Mouse (Mus musculus): ENCODE results near the gene Slc38a10. TPM values are rescaled to one million over a fixed set of nuclear protein-coding genes. Genes with fewer than 3 reads are reported as not detected.

Gene Slc38a10
- polyA plus RNA-seq, 1 experiment from 2014 or later = 100 TPM

DNA sequence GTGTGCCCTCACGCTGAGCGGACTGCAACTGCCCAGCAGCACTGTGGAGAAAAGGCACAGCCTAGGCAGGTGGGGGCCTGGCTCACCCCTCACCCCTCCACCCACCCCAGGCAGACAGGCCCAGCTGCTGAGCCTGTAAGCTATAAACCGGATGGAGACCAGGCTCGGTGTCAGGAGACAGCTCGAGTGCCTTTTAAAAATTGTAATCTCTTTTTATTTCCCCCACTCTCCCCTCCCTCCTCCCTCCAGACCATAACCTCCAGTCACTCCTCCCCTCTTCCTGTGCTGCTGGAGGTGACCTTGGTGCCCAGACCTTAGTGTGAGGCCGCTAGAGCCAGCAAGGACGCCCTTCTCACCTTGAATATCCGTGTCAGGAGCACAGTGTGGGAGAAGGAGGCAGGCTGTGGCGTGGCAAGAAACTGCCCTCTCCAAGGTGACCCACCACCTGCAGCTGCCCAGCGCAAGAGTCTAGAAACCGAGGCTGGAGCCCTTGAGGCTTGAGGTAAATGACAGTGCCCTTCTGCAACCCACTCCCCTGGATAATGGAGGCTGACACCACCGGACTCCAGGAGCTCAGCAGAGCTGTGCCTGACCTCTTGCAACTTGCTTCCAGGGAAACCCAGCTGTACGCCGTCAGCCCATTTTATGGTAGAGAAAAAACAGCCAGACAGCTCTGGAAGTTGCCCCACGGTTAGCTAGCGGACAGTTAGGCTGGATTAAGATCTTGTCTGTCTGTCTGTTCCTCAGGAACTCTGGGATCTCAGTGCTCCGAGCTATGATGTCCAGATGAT, 13.5 kb upstream of the Slc38a10 start:
- ATAC-seq (ENCODE audit: low read depth) = peak; percentile 29
- Histone ChIP-seq H3K9ac (ENCODE audit: low read length) (peak overlapping the region; percentile 36), H3K4me2 (ENCODE audit: low read depth, low read length) (no peak overlapping the region), H3K27ac (ENCODE audit: low read length) (peak overlapping the region; percentile 47; the same call in 1 of the 2 replicates), H3K36me3 (ENCODE audit: control insufficient read depth, insufficient read depth, low read length) (no peaks in the 10 kb centered on the region), H3K9me3 (ENCODE audit: control insufficient read depth, low read length) (no peaks in the 10 kb centered on the region), H3K4me3 (ENCODE audit: low read length) (no peak overlapping the region), H3K27me3 (ENCODE audit: control insufficient read depth, insufficient read depth, low read depth, low read length) (no peaks in the 10 kb centered on the region), H3K4me1 (replicated peaks; ENCODE audit: control insufficient read depth, insufficient read depth, low read length) (peaks cover 11% of the 10 kb centered on the region)
- WGBS = 34% methylated on average over 17 of the region's 17 CpGs

DNA sequence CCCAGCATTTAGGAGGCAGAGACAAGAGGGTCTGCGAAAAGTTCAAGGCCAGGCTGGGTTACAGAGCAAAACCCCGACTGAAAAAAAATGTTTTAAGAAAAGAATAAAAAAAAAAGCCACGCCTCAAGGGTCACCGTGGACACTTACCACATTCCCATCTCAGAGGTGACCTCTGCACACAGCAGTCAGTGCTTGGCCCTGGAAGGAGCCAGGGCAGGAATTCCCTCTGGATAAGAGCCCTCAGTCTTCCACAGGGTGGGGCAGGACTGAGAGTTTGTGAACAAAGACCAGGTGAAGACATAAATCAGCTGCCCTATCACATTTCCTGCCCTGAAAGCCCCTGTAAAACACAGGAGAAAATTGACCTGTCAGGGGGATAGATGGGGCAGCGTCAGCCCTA, 12.9 kb upstream of the Slc38a10 start:
- WGBS = 35% methylated on average over 5 of the region's 5 CpGs
- peak overlapping the region; percentile 36 for H3K9ac ChIP-seq (ENCODE audit: low read length)
- no peak overlapping the region for H3K4me3 ChIP-seq (ENCODE audit: low read length)
- no peak overlapping the region for H3K4me2 ChIP-seq (ENCODE audit: low read depth, low read length)
- H3K27me3 ChIP-seq (ENCODE audit: control insufficient read depth, insufficient read depth, low read depth, low read length) = no peaks in the 10 kb centered on the region
- no peaks in the 10 kb centered on the region for H3K9me3 ChIP-seq (ENCODE audit: control insufficient read depth, low read length)
- H3K36me3 ChIP-seq (ENCODE audit: control insufficient read depth, insufficient read depth, low read length) = no peaks in the 10 kb centered on the region
- ATAC-seq (ENCODE audit: low read depth) = peak; percentile 59
- peaks cover 6% of the 10 kb centered on the region for H3K4me1 ChIP-seq (replicated peaks; ENCODE audit: control insufficient read depth, insufficient read depth, low read length)
- peak overlapping the region; percentile 47; the same call in 1 of the 2 replicates for H3K27ac ChIP-seq (ENCODE audit: low read length)

DNA sequence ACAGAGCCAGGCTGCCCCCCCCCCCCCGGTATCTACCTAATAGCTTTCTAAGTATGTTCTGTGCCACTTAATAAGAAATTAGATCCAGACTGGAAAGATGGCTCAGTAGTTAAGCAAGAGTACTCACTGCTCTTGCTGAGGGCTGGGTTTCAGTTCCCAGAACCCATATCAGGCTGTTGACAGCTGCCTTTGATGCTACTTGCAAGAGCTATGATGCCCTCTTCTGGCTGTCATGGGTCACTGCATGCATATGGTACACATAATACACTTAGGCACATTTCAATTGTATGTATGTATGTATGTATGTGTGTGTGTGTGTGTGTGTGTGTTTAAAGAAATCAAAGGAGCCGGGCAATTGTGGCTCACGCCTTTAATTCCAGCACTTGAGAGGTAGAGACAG, 12.1 kb upstream of the Slc38a10 start:
- Histone ChIP-seq H3K27me3 (ENCODE audit: control insufficient read depth, insufficient read depth, low read depth, low read length) (no peaks in the 10 kb centered on the region), H3K4me2 (ENCODE audit: low read depth, low read length) (no peak overlapping the region), H3K9ac (ENCODE audit: low read length) (no peak overlapping the region), H3K4me3 (ENCODE audit: low read length) (no peak overlapping the region), H3K9me3 (ENCODE audit: control insufficient read depth, low read length) (no peaks in the 10 kb centered on the region), H3K4me1 (replicated peaks; ENCODE audit: control insufficient read depth, insufficient read depth, low read length) (peaks cover 3% of the 10 kb centered on the region), H3K27ac (ENCODE audit: low read length) (no peak overlapping the region), H3K36me3 (ENCODE audit: control insufficient read depth, insufficient read depth, low read length) (no peaks in the 10 kb centered on the region)
- no peak for ATAC-seq (ENCODE audit: low read depth)
- WGBS = 90% methylated on average over 3 of the region's 3 CpGs

DNA sequence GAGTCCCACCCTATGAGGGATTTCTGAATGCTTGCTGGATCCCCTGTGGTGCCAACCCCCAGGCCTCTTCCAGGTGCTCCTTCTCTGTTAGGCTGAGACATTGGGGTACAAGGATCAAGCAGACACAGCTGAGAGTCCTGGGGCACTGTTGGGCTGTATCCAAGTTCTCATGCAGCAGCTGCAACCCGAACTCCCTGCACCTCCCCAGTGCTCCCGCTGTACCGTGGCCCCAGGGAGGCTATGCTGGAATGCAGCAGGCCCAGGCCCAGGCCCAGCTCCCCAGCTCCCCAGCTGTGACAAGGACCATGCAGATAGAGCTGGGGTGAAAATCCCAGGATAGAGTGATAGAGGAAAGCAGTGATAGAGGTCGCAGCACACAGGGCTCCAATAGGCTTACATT, 10.1 kb upstream of the Slc38a10 start:
- no peak for ATAC-seq (ENCODE audit: low read depth)
- H3K4me1 ChIP-seq (replicated peaks; ENCODE audit: control insufficient read depth, insufficient read depth, low read length) = peaks cover 3% of the 10 kb centered on the region
- no peaks in the 10 kb centered on the region for H3K27me3 ChIP-seq (ENCODE audit: control insufficient read depth, insufficient read depth, low read depth, low read length)
- H3K36me3 ChIP-seq (ENCODE audit: control insufficient read depth, insufficient read depth, low read length) = no peaks in the 10 kb centered on the region
- no peak overlapping the region for H3K27ac ChIP-seq (ENCODE audit: low read length)
- WGBS = 55% methylated on average over 4 of the region's 4 CpGs
- H3K9me3 ChIP-seq (ENCODE audit: control insufficient read depth, low read length) = no peaks in the 10 kb centered on the region
- no peak overlapping the region for H3K4me3 ChIP-seq (ENCODE audit: low read length)
- no peak overlapping the region for H3K9ac ChIP-seq (ENCODE audit: low read length)
- no peak overlapping the region for H3K4me2 ChIP-seq (ENCODE audit: low read depth, low read length)

- 71% methylated on average over 4 of the region's 4 CpGs for WGBS
Observed at GRCm38 (mm10) chr11:120160478-120160877, 9.3 kb upstream of the Slc38a10 start.

GRCm38 (mm10) chr11:120159653-120160052, 8.5 kb upstream of the Slc38a10 start:
- Histone ChIP-seq H3K36me3 (ENCODE audit: control insufficient read depth, insufficient read depth, low read length) (no peaks in the 10 kb centered on the region), H3K27me3 (ENCODE audit: control insufficient read depth, insufficient read depth, low read depth, low read length) (no peaks in the 10 kb centered on the region), H3K27ac (ENCODE audit: low read length) (no peak overlapping the region), H3K9me3 (ENCODE audit: control insufficient read depth, low read length) (no peaks in the 10 kb centered on the region), H3K9ac (ENCODE audit: low read length) (no peak overlapping the region), H3K4me3 (ENCODE audit: low read length) (no peak overlapping the region), H3K4me1 (replicated peaks; ENCODE audit: control insufficient read depth, insufficient read depth, low read length) (peaks cover 3% of the 10 kb centered on the region), H3K4me2 (ENCODE audit: low read depth, low read length) (no peak overlapping the region)
- no peak for ATAC-seq (ENCODE audit: low read depth)
- WGBS = 54% methylated on average over 5 of the region's 5 CpGs

More at GRCm38 (mm10) chr11:120160478-120160877, 9.3 kb upstream of the Slc38a10 start:
- H3K9me3 ChIP-seq (ENCODE audit: control insufficient read depth, low read length) = no peaks in the 10 kb centered on the region
- H3K9ac ChIP-seq (ENCODE audit: low read length) = no peak overlapping the region
- no peak for ATAC-seq (ENCODE audit: low read depth)
- no peak overlapping the region for H3K27ac ChIP-seq (ENCODE audit: low read length)
- no peak overlapping the region for H3K4me3 ChIP-seq (ENCODE audit: low read length)
- H3K4me1 ChIP-seq (replicated peaks; ENCODE audit: control insufficient read depth, insufficient read depth, low read length) = peaks cover 3% of the 10 kb centered on the region
- H3K36me3 ChIP-seq (ENCODE audit: control insufficient read depth, insufficient read depth, low read length) = no peaks in the 10 kb centered on the region
- no peak overlapping the region for H3K4me2 ChIP-seq (ENCODE audit: low read depth, low read length)
- H3K27me3 ChIP-seq (ENCODE audit: control insufficient read depth, insufficient read depth, low read depth, low read length) = no peaks in the 10 kb centered on the region

DNA sequence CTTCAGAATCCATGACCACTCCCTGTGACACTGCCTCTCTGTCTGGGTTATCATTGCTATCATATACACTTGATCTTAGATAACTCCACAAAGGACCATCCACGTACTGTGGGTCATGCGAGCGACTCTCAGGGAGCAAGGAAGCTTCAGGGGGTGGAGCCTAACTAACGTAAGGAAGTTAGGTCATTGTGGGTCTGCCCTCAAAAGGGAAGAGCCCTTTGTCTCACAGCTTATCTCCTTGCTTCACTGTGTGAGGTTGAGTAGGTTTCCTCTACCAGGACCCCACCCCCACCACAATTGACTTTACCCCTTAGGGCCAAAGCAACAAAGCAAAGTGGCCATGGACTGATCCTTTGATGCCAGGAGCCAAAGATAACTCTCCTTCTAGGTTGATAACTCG, 7.7 kb upstream of the Slc38a10 start:
- peak; percentile 35; the same call in 1 of the 2 replicates for ATAC-seq (ENCODE audit: low read depth)
- Histone ChIP-seq H3K4me1 (replicated peaks; ENCODE audit: control insufficient read depth, insufficient read depth, low read length) (no peaks in the 10 kb centered on the region; the same call in 1 of the 2 replicates), H3K36me3 (ENCODE audit: control insufficient read depth, insufficient read depth, low read length) (no peaks in the 10 kb centered on the region), H3K4me3 (ENCODE audit: low read length) (no peak overlapping the region), H3K9me3 (ENCODE audit: control insufficient read depth, low read length) (no peaks in the 10 kb centered on the region), H3K4me2 (ENCODE audit: low read depth, low read length) (no peak overlapping the region), H3K27me3 (ENCODE audit: control insufficient read depth, insufficient read depth, low read depth, low read length) (no peaks in the 10 kb centered on the region), H3K9ac (ENCODE audit: low read length) (no peak overlapping the region), H3K27ac (ENCODE audit: low read length) (no peak overlapping the region)
- WGBS = 29% methylated on average over 5 of the region's 5 CpGs

DNA sequence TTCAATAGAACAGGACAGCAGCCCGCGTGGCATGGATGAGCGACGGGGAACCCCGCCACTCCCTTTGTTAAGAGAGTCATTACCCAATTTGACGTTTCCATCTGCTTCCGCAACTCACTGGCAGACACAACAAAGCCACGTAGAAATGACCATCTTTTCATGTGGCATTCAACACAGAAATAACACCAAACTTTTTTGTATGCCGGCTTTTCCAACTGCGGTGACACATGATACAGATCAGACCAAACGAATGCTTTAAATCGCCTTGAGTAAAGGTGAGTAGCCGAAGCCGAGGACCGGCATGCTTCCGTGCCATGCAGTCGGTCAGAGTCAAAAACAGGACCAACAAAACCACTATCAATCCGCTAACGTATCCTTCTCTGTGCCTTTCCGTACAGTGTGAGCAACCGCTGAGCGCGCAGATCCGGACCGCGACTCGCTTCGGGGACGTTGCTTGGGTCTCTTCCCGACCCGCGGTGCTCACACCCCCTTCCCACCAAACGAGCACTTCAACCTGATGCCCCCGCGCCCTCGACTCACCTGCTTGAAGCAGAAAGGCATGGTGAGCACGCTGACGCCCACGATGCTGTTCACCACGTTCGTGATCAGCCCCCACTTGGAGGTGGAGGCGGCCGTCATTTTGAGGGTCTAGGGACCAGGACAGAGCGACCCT, 570 bp downstream of the Slc38a10 start:
- no peaks in the 10 kb centered on the region for H3K9me3 ChIP-seq (ENCODE audit: control insufficient read depth, low read length)
- ATAC-seq (ENCODE audit: low read depth) = peak; percentile 38; the same call in 1 of the 2 replicates
- H3K9ac ChIP-seq (ENCODE audit: low read length) = peak overlapping the region; percentile 89
- H3K4me2 ChIP-seq (ENCODE audit: low read depth, low read length) = peak overlapping the region; percentile 89
- peak overlapping the region; percentile 77 for H3K27ac ChIP-seq (ENCODE audit: low read length)
- H3K4me1 ChIP-seq (replicated peaks; ENCODE audit: control insufficient read depth, insufficient read depth, low read length) = peaks cover 6% of the 10 kb centered on the region
- no peaks in the 10 kb centered on the region for H3K27me3 ChIP-seq (ENCODE audit: control insufficient read depth, insufficient read depth, low read depth, low read length)
- WGBS = under 1% methylated on average over 44 of the region's 44 CpGs
- H3K4me3 ChIP-seq (ENCODE audit: low read length) = peak overlapping the region; percentile 96
- no peaks in the 10 kb centered on the region; the same call in 1 of the 2 replicates for H3K36me3 ChIP-seq (ENCODE audit: control insufficient read depth, insufficient read depth, low read length)

- Histone ChIP-seq H3K27me3 (ENCODE audit: control insufficient read depth, insufficient read depth, low read depth, low read length) (no peaks in the 10 kb centered on the region), H3K9me3 (ENCODE audit: control insufficient read depth, low read length) (no peaks in the 10 kb centered on the region), H3K4me3 (ENCODE audit: low read length) (peak overlapping the region; percentile 96), H3K9ac (ENCODE audit: low read length) (peak overlapping the region; percentile 89), H3K36me3 (ENCODE audit: control insufficient read depth, insufficient read depth, low read length) (no peaks in the 10 kb centered on the region; the same call in 1 of the 2 replicates), H3K4me2 (ENCODE audit: low read depth, low read length) (peak overlapping the region; percentile 89), H3K4me1 (replicated peaks; ENCODE audit: control insufficient read depth, insufficient read depth, low read length) (peaks cover 6% of the 10 kb centered on the region), H3K27ac (ENCODE audit: low read length) (no peak overlapping the region)
- ATAC-seq (ENCODE audit: low read depth) = no peak
- 26% methylated on average over 6 of the region's 6 CpGs for WGBS
Observed at GRCm38 (mm10) chr11:120149510-120150200, 1.5 kb downstream of the Slc38a10 start.
